Mouse (Mus musculus): ENCODE results near the gene Atp10a.

The Atp10a gene

GRCm38 (mm10) chr7:58655866-58656265 is at the start of gene Atp10a:
TSS of gene Atp10a (plus strand) at chr7:58656166.
- DNase-seq = no peak

DNA sequence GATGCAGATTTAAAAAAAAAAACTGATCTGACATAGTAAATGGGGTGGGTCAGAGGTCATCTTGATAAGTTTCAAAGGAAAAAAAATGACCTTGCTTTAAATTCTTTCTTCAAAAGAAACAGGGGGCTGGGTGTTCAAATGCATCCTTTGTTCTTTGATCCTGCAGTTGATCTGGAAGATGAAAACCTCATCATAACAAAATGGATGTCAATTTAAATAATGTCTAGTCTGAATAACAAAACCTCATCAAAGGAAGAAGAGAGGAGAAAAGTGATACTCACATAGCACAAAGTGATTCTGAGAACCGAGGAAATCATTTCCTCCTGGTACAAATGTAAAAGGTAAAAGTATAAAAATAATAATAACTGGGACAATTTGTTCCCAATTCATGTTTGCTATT is 37.9 kb upstream of the Atp10a start:
- DNase-seq = no peak

GRCm38 (mm10) chr7:58626305-58627155 is 29.4 kb upstream of the Atp10a start:
- DNase-seq = peak; percentile 16

DNA sequence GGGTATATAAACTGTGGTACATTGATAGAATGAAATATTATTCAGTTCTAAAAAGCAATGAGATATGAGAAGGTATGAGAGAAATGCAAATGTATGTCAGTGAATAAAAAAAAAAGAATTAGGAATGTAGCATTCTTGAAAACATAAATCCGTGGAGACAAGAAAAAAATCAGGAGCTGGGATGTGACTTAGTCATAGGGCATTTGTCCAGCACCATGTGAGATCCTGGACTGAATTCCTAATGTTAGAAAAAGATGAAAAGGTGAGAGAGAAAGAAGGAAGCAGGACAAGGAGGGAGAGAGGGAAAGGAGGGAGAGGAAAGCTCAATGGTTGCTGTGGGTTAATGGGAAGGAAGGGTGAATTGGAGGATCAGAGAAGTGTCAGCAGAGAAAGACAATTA is 28.6 kb upstream of the Atp10a start:
- no peak for DNase-seq

GRCm38 (mm10) chr7:58629233-58629632 is 26.7 kb upstream of the Atp10a start:
- no peak for DNase-seq

DNA sequence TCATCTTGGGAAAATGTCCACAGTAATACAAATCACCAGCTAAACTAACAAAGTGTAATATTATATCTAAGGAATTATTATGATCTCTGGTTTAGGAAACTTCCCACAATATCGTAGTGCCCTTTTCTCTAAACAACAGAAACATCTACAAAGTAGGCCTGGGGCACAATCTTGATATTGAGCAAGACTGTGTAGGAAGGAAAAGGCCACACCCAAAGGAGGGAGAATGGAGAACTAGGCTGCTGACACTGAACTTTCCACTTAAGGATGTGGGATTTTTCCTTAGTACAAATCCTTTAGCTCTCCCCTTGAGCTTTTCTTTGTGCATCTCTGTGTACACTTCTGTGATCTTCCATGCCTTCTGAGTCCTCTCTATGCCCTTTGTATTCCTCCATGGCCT is 22.3 kb upstream of the Atp10a start:
- no peak for DNase-seq

- no peak for DNase-seq
Observed at GRCm38 (mm10) chr7:58639676-58640075, 16.3 kb upstream of the Atp10a start.

DNA sequence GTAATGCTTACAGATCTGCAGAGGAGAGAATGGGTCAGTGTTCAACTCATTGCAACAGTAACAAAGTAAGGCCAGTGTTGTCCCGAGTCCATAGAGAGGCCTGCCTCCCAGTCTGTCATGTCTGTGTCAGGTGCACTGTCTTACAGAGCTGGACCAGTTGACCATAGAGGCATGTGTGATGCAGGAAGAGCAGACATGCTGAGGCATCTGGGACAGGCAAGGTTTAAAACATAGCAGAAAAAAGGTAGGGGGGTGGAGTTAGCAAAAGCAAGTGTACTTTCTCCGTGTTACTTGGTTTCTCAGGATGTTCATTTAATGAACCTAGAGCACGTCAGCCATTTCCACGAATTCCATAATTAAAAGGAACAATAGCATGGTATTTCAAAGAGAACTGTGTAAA is 15.5 kb upstream of the Atp10a start:
- no peak for DNase-seq

DNA sequence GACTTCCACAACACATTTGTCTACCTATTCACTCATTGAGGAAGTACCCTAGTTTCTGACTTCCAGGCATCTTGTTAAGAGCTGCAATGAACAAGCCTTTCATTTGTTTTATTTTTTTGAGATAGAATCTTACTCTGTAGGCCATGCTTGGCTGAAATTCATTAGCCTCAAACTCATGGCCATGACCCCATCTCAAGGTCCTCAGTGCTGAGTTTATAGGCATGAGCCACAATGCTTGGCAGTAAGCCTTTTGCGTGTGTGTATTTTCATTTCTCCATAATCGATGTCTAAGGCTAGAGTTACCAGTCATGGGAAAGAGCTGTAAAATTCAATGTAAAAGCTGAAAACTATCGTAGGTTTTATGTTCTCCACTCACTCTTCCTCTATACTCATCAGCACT is 14.1 kb upstream of the Atp10a start:
- DNase-seq = no peak

DNA sequence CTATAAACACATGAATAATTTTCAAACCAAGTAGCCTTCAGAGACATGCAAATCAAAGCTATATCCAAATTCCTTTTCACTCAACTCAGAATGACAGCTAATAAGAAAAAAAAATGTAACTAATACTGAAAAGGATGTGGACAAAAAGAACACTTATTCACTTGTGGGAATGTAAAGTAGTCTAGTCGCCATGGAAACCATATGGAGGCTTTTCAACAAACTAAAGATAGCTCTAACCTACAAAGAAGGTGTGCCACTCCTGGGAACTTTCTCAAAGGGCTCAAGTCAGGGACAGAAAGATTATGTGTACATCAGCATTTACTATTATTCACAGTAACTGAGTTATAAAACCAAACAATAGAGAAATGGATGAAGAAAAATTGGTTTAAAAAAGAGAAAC is 8.6 kb upstream of the Atp10a start:
- no peak for DNase-seq

GRCm38 (mm10) chr7:58657913-58658789 is 2.2 kb downstream of the Atp10a start:
- DNase-seq = peak; percentile 7

GRCm38 (mm10) chr7:58658790-58659405 is 2.9 kb downstream of the Atp10a start:
- DNase-seq = no peak

DNA sequence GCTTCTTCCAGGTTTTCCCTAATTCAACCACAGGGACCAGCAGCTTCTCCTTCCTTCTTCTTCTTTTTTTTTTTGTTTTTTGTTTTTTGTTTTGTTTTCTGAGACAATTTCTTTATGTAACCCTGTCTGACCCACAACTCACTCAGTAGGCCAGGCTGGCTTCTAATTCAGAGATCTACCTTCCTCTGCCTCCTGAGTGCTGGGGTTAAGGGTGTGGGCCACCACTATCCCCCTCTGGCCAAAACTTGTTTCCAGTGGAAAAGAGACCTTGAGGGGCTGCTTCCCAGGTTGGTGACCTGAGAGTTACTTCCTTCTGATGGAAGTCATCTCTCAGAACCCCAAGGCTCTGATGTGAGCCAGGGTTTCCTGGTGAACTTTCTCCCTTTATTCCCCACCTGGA is 4.1 kb downstream of the Atp10a start:
- no peak for DNase-seq

GRCm38 (mm10) chr7:58660665-58661064 is 4.7 kb downstream of the Atp10a start:
- DNase-seq = no peak

DNA sequence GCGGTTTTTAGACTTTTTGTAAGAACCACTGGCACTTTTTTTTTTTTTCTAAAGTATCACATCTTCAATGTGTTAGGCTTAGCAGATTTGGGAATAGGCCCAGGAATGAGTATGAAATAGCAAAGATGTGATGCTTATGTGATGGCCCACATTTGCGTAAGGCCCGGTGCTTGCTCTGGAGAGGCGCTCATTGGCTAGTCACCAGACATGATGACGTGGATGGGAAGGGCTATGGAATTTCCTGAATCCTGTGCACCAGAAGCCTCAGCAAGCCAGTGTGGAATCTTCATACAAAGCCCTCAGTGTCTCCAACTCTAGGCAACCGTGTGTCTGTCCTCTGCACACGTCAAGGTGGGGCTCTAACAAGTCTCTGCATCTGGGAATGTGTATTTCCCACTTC is 5.1 kb downstream of the Atp10a start:
- no peak for DNase-seq

DNA sequence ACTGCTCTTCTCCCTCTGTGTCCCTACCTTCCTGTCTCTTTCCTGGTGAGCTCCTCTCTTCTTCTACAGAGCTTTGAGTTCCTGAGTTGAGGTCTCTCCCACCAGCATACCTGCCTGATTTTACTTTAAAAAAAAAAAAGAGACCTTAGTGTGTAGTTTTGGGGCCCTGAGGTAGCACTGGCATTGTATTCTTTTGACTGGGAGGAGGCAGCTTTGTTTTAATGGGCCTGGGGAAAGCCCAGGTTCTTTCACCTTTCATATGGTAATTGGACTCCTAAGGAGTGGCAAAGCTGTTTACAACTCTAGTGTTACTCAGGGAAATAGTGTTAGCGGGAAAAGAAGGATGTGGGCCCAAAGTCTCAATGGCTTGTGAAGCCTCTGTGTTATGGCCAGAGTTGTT is 12.7 kb downstream of the Atp10a start:
- no peak for DNase-seq

DNA sequence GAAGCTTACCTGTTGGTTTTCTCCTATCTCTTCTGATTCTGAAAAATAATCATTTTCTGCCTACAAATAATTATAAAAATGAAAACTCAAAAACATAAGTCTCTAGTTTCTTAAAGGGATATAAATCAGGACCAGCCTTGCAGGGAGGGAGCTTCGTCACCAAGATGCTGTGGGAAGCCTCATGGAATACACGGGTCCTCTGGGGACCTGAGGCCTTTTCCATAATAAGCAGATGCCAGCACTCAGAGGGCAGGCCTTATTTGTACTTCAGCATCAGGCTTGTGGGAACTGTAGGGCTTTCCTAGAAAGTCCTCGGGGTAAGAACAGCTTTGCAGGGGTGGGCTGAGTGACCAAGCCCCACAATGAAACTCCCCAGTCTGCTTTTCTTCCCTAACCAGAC is 20.1 kb downstream of the Atp10a start:
- no peak for DNase-seq

DNA sequence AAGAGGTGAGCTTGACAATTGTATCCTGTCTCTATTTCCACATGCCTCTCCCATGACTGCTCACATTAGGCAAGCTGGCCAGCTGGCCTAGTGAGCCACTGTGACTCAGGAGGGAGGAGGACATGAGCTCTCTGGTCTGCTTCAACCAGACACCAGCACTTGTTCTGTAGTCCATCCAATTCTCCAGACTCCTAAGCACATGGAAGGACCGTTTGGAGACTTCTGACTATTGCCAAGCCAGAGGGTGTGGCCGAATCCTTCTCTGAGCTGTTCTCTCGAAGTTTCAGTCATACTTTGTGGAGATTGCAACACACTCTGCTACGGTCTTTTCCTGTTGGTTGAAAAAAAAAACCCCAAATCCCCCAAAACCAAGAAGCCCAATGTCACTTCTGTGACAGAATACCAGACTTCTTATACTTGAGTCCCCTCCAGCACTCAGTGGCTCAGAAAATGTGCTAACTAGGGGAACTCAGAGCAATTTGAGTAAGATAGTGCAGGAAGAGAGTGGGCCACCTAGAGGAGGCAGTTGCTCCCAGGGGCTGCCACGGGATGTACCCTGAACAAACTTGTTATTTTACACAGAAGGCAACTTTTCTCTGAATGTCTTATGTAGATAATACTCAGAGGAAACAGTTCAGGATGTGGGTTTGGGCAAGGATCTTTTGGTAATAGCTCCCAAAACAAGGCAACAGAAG is 21.3 kb downstream of the Atp10a start:
- no peak for DNase-seq

GRCm38 (mm10) chr7:58685967-58686366 is 30.0 kb downstream of the Atp10a start:
- no peak for DNase-seq

GRCm38 (mm10) chr7:58686573-58686972 is 30.6 kb downstream of the Atp10a start:
- no peak for DNase-seq

DNA sequence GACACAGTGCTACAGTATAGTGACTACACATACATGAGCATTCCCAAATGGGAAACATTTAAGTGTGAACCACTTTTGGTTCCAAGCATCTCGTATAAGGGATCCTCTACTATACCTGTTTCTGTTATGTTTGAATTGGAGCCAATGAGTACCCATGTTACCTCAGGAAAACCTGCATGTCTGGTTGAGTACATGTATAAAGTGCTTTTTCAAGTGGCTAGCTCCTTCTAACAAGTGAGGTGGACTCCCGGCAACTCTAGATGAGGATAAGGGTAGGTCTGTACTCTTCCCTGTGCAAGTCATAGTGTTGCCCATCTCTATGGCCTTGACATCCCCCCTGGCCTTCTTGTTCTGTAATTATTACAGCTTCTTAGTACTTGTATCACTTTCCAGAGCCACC is 31.0 kb downstream of the Atp10a start:
- no peak for DNase-seq

GRCm38 (mm10) chr7:58690069-58690923 is 34.3 kb downstream of the Atp10a start:
- no peak for DNase-seq
